Mouse (Mus musculus) kidney, adult 2 months (tissue): ENCODE measurements at regions not wholly inside any gene's neighbourhood (a gene's known extent, or its start where the extent isn't known, plus 50 kb on each side); places are given as distances from the start of the nearest gene placed in this dataset.

Source experiments
- CTCF ChIP-seq: fragments of 200-500 bp; conservative IDR thresholded peaks from 2 replicates; pipeline ENCODE4 v1.5.1; 2011; ENCODE audit warnings: low read depth, mild to moderate bottlenecking, control low read depth, low read length, moderate library complexity, mixed read lengths; ENCODE audit not compliant: insufficient read depth, insufficient read length
- POLR2A ChIP-seq: fragments of 200-500 bp; IDR thresholded peaks from one replicate; pipeline ENCODE4 v1.6.1; 2011; ENCODE audit warnings: low read depth, low read length, control low read depth

DNA sequence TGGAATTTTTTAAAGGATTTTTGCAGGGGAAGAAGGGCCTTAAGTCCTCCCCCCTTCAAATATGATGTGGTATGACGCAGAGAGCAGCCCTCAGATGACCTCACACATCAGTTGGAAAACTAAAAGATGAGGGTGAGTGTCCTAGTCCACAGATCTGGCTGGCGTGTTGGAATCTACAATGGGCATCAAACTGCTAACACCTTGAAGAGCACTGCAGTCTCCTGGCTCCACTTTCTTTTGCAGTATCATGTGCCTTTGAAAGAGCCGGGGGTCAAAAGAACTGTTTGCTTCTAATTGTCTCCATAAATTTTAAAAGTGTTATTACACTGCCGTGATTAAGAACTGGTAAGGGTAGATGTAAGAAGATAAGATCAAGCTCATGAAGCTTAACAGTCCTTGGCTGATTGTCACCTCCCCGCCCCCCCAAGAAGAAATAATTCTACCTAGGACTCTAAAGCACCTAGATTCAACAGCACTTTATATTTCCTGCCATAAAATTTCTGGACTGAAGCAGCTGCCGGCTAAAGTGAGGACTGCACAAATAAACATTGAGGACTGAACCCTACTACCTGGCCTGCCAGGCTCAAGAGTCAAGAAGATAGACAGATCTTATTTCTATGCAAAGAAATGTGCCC, 402.7 kb downstream of the Gsdmc2 start:
- TF ChIP-seq CTCF: no peak
- TF ChIP-seq POLR2A: no peak
